Mouse (Mus musculus) G1E (cell line): ENCODE results near the gene Kif3c.

Experiments
- CTCF ChIP-seq: IDR thresholded peaks from 2 replicates; pipeline ENCODE4 v1.5.1; 2012; ENCODE audit warnings: low read depth, low read length, inconsistent platforms, mixed read lengths
- GATA1 ChIP-seq: IDR thresholded peaks from 2 replicates; pipeline ENCODE4 v1.6.1; 2012; ENCODE audit warnings: borderline replicate concordance, low read length, inconsistent platforms, mixed read lengths
- POLR2AphosphoS5 ChIP-seq: IDR thresholded peaks from 2 replicates; pipeline ENCODE4 v1.6.1; 2012; ENCODE audit warnings: low read depth, low read length, inconsistent platforms; ENCODE audit not compliant: insufficient replicate concordance
- TAL1 ChIP-seq: conservative IDR thresholded peaks from 2 replicates; pipeline ENCODE4 v1.6.1; 2012; ENCODE audit warnings: low read depth, low read length, inconsistent platforms, mixed read lengths

GRCm38 (mm10) chr12:3430985-3431384 lies 66.1 kb downstream of the Kif3c start:
- TF ChIP-seq CTCF: no peak
- TF ChIP-seq TAL1: no peak
- TF ChIP-seq GATA1: no peak
- no peak for TF ChIP-seq POLR2AphosphoS5
